Mouse (Mus musculus) erythroblast, embryonic 14.5 days (primary cell): ENCODE measurements around the gene Dbx1.

Experiments
- GATA1 ChIP-seq: IDR thresholded peaks from 2 replicates; pipeline ENCODE4 v1.6.1; 2012; ENCODE audit warnings: low read length, inconsistent platforms, mixed read lengths
- TAL1 ChIP-seq: IDR thresholded peaks from 3 replicates; pipeline ENCODE4 v1.6.1; 2012; ENCODE audit warnings: low read length, inconsistent platforms, mixed read lengths

DNA sequence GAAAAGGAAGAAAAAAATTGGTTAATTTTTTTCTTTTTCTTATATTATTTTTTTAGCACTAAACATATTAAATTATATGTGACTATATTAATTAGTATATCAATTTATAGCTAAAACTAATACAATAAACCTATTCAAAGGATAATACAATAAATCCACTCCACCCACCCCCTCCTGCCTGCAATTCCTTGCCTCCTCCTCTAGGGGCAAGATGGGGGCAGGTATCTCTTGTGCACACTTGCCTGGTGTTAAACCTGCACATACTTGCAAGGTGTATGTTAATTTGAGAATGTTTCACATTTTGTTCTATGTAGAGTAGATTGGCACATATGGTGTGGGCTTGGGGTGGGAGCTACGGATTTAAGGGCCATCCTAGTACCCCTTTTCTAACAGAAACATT lies 16.5 kb downstream of the Dbx1 start:
- no peak for TF ChIP-seq TAL1
- TF ChIP-seq GATA1 = no peak
